Mouse (Mus musculus): ENCODE data around the gene Muc13. TPM values are rescaled to one million over a fixed set of nuclear protein-coding genes. Genes with fewer than 3 reads are reported as not detected.

The Muc13 gene
- polyA plus RNA-seq, 1 experiment from 2014 or later, result 459 TPM

- no peak for TF ChIP-seq CTCF (IDR thresholded peaks at IDR 0.05; ENCODE audit: low read depth)
- 82% methylated on average over 6 of the region's 6 CpGs for WGBS
Measured at GRCm38 (mm10) chr16:33844866-33845265, 51.0 kb downstream of the Muc13 start.

GRCm38 (mm10) chr16:33853271-33853670 lies 59.4 kb downstream of the Muc13 start:
- no peaks in the 10 kb centered on the region for H3K36me3 ChIP-seq (ENCODE audit: control insufficient read depth, insufficient read depth)
- no peaks in the 10 kb centered on the region for H3K4me1 ChIP-seq (replicated peaks; ENCODE audit: control insufficient read depth, insufficient read depth, low read length)
- no peak for ATAC-seq

More at GRCm38 (mm10) chr16:33844866-33845265, 51.0 kb downstream of the Muc13 start:
- peaks cover 5% of the 10 kb centered on the region; the same call in 1 of the 2 replicates for H3K36me3 ChIP-seq (ENCODE audit: control insufficient read depth, insufficient read depth)
- no peak overlapping the region for H3K27ac ChIP-seq (ENCODE audit: low read depth, low read length)
- H3K4me1 ChIP-seq (replicated peaks; ENCODE audit: control insufficient read depth, insufficient read depth, low read length), result no peaks in the 10 kb centered on the region
- H3K9me3 ChIP-seq (ENCODE audit: control insufficient read depth), result no peaks in the 10 kb centered on the region
- no peak for ATAC-seq
- no peak overlapping the region for H3K4me2 ChIP-seq (replicated peaks; ENCODE audit: low read depth)
- no peak overlapping the region for H3K9ac ChIP-seq (ENCODE audit: low read depth, low read length)
- no peak overlapping the region for H3K4me3 ChIP-seq (ENCODE audit: low read depth, low read length)
- H3K27me3 ChIP-seq (replicated peaks; ENCODE audit: control insufficient read depth, insufficient read depth, low read length), result no peaks in the 10 kb centered on the region

GRCm38 (mm10) chr16:33858766-33859165 lies 64.9 kb downstream of the Muc13 start:
- Histone ChIP-seq H3K4me2 (replicated peaks; ENCODE audit: low read depth) (no peak overlapping the region), H3K27me3 (replicated peaks; ENCODE audit: control insufficient read depth, insufficient read depth, low read length) (no peaks in the 10 kb centered on the region), H3K9ac (ENCODE audit: low read depth, low read length) (no peak overlapping the region), H3K27ac (ENCODE audit: low read depth, low read length) (no peak overlapping the region), H3K4me3 (ENCODE audit: low read depth, low read length) (no peak overlapping the region), H3K4me1 (replicated peaks; ENCODE audit: control insufficient read depth, insufficient read depth, low read length) (no peaks in the 10 kb centered on the region), H3K36me3 (ENCODE audit: control insufficient read depth, insufficient read depth) (no peaks in the 10 kb centered on the region), H3K9me3 (ENCODE audit: control insufficient read depth) (no peaks in the 10 kb centered on the region)
- no peak for ATAC-seq
- 71% methylated on average over 2 of the region's 2 CpGs for WGBS
- no peak for TF ChIP-seq CTCF (IDR thresholded peaks at IDR 0.05; ENCODE audit: low read depth)

More at GRCm38 (mm10) chr16:33853271-33853670, 59.4 kb downstream of the Muc13 start:
- no peak overlapping the region for H3K4me2 ChIP-seq (replicated peaks; ENCODE audit: low read depth)
- H3K9ac ChIP-seq (ENCODE audit: low read depth, low read length), result no peak overlapping the region
- no peaks in the 10 kb centered on the region for H3K9me3 ChIP-seq (ENCODE audit: control insufficient read depth)
- TF ChIP-seq CTCF (IDR thresholded peaks at IDR 0.05; ENCODE audit: low read depth), result no peak
- H3K27ac ChIP-seq (ENCODE audit: low read depth, low read length), result no peak overlapping the region
- no peak overlapping the region for H3K4me3 ChIP-seq (ENCODE audit: low read depth, low read length)
- no peaks in the 10 kb centered on the region for H3K27me3 ChIP-seq (replicated peaks; ENCODE audit: control insufficient read depth, insufficient read depth, low read length)

- Histone ChIP-seq H3K9me3 (ENCODE audit: control insufficient read depth) (no peaks in the 10 kb centered on the region), H3K4me2 (replicated peaks; ENCODE audit: low read depth) (no peak overlapping the region), H3K27ac (ENCODE audit: low read depth, low read length) (no peak overlapping the region), H3K4me3 (ENCODE audit: low read depth, low read length) (no peak overlapping the region), H3K4me1 (replicated peaks; ENCODE audit: control insufficient read depth, insufficient read depth, low read length) (no peaks in the 10 kb centered on the region), H3K9ac (ENCODE audit: low read depth, low read length) (no peak overlapping the region), H3K27me3 (replicated peaks; ENCODE audit: control insufficient read depth, insufficient read depth, low read length) (no peaks in the 10 kb centered on the region), H3K36me3 (ENCODE audit: control insufficient read depth, insufficient read depth) (no peaks in the 10 kb centered on the region)
- ATAC-seq, result no peak
- 77% methylated on average over 5 of the region's 5 CpGs for whole genome bisulfite sequencing
- TF ChIP-seq CTCF (IDR thresholded peaks at IDR 0.05; ENCODE audit: low read depth), result no peak
Measured at GRCm38 (mm10) chr16:33859380-33859779, 65.5 kb downstream of the Muc13 start.

GRCm38 (mm10) chr16:33859988-33860700 lies 66.3 kb downstream of the Muc13 start:
- H3K27me3 ChIP-seq (replicated peaks; ENCODE audit: control insufficient read depth, insufficient read depth, low read length), result no peaks in the 10 kb centered on the region
- 61% methylated on average over 14 of the region's 14 CpGs for WGBS
- no peak for ATAC-seq
- no peak overlapping the region for H3K27ac ChIP-seq (ENCODE audit: low read depth, low read length)
- H3K9ac ChIP-seq (ENCODE audit: low read depth, low read length), result no peak overlapping the region
- H3K4me2 ChIP-seq (replicated peaks; ENCODE audit: low read depth), result no peak overlapping the region
- no peaks in the 10 kb centered on the region for H3K4me1 ChIP-seq (replicated peaks; ENCODE audit: control insufficient read depth, insufficient read depth, low read length)
- H3K9me3 ChIP-seq (ENCODE audit: control insufficient read depth), result no peaks in the 10 kb centered on the region
- no peaks in the 10 kb centered on the region for H3K36me3 ChIP-seq (ENCODE audit: control insufficient read depth, insufficient read depth)
- no peak overlapping the region for H3K4me3 ChIP-seq (ENCODE audit: low read depth, low read length)
- peak; percentile 56 for TF ChIP-seq CTCF (IDR thresholded peaks at IDR 0.05; ENCODE audit: low read depth)

- H3K27me3 ChIP-seq (replicated peaks; ENCODE audit: control insufficient read depth, insufficient read depth, low read length), result no peaks in the 10 kb centered on the region
- no peak overlapping the region for H3K4me3 ChIP-seq (ENCODE audit: low read depth, low read length)
- TF ChIP-seq CTCF (IDR thresholded peaks at IDR 0.05; ENCODE audit: low read depth), result no peak
- no peak for ATAC-seq
- H3K9ac ChIP-seq (ENCODE audit: low read depth, low read length), result no peak overlapping the region
- WGBS, result 83% methylated on average over 4 of the region's 4 CpGs
- H3K9me3 ChIP-seq (ENCODE audit: control insufficient read depth), result no peaks in the 10 kb centered on the region
- no peaks in the 10 kb centered on the region for H3K36me3 ChIP-seq (ENCODE audit: control insufficient read depth, insufficient read depth)
- no peaks in the 10 kb centered on the region for H3K4me1 ChIP-seq (replicated peaks; ENCODE audit: control insufficient read depth, insufficient read depth, low read length)
- H3K27ac ChIP-seq (ENCODE audit: low read depth, low read length), result no peak overlapping the region
- H3K4me2 ChIP-seq (replicated peaks; ENCODE audit: low read depth), result no peak overlapping the region
Measured at GRCm38 (mm10) chr16:33862406-33862805, 68.6 kb downstream of the Muc13 start.
